Mouse (Mus musculus): Measurements from ENCODE around the gene Sp7.

- TF ChIP-seq ZC3H11A (IDR thresholded peaks at IDR 0.05; ENCODE audit: borderline replicate concordance, low read depth, low read length) (no peak), ZNF384 (IDR thresholded peaks at IDR 0.05; ENCODE audit: low read depth, low read length) (peak; percentile 94), MAFK (IDR thresholded peaks at IDR 0.05; ENCODE audit: insufficient read depth, low read depth, low read length) (no peak), CHD2 (IDR thresholded peaks at IDR 0.05; ENCODE audit: low read depth, low read length) (no peak)
Observed at GRCm38 (mm10) chr15:102399229-102400221, 32.5 kb upstream of the Sp7 start.
